Mouse (Mus musculus): ENCODE measurements around the gene Olfr178. TPM values are rescaled to one million over a fixed set of nuclear protein-coding genes. Genes with fewer than 3 reads are reported as not detected.

The Olfr178 gene
- polyA plus RNA-seq (2014; fragmentation: Illumina TruSeq; extraction: RNeasy Lipid Tissue Mini Kit (QIAGEN cat#74804); ENCODE audit: low read depth, low replicate concordance): not detected

GRCm38 (mm10) chr16:58891963-58892362 lies at the start of gene Olfr178:
Gene Olfr178, minus strand, starts transcription at chr16:58892063.

GRCm38 (mm10) chr16:58929292-58929691 lies 37.4 kb upstream of the Olfr178 start, which contains the start of gene Olfr180:
Gene Olfr180, minus strand, starts transcription at chr16:58929392.

DNA sequence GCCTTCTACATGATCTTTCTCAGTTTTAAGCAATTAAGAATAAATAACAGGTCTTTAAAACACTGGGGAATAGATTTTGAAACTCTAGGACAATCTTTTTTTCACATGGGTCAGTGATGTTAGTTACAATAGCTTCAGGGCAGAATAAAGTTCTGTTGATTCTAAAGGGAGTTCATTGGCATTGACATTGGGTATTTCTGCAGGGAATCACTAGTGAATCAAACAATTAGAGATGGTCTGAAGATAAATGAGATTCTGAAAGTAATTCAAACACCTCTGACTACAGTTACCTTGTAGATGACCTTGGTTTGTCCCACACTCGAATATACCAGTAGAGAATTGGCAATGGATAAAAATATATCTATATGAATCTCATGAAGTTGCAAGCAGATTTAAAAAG lies 36.8 kb upstream of the Olfr178 start, which contains the start of gene Olfr181:
Gene Olfr181 (minus strand): TSS at position 101 of the 400 bp plus-strand sequence.

DNA sequence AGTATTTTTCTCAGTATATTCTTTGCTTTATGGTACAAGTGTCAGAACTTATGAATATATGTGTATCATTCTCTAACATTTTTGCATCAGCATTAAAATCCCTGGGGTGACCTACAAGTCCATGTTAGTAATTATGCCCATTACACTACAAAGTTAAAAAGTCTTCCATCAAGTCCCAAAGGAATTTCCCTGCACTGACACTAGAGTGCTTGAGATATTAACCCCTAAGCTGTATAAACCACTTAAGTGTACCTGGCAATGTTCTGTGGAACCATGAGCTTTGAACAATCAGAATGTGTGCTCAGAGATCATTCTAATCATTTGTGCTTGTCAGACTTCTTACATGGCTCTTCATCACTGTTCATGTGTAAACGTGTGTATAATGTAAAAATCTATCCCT lies 17.2 kb downstream of the Olfr178 start, which contains the start of gene Olfr177:
Gene Olfr177 (minus strand): TSS at position 101 of the 400 bp plus-strand sequence.

Other genes with a start within 250 kb of the Olfr178 start
- gene Cpox, start 221.8 kb downstream of the Olfr178 start, polyA plus RNA-seq (2014; fragmentation: Illumina TruSeq; extraction: RNeasy Lipid Tissue Mini Kit (QIAGEN cat#74804); ENCODE audit: low read depth, low replicate concordance): 32.9 TPM
- not detected for gene Gpr15, start 173.0 kb downstream of the Olfr178 start, polyA plus RNA-seq (2014; fragmentation: Illumina TruSeq; extraction: RNeasy Lipid Tissue Mini Kit (QIAGEN cat#74804); ENCODE audit: low read depth, low replicate concordance)
- 106 TPM for gene Cldnd1, start 164.2 kb downstream of the Olfr178 start, polyA plus RNA-seq (2014; fragmentation: Illumina TruSeq; extraction: RNeasy Lipid Tissue Mini Kit (QIAGEN cat#74804); ENCODE audit: low read depth, low replicate concordance)
- not detected for gene Olfr172, start 128.9 kb downstream of the Olfr178 start, polyA plus RNA-seq (2014; fragmentation: Illumina TruSeq; extraction: RNeasy Lipid Tissue Mini Kit (QIAGEN cat#74804); ENCODE audit: low read depth, low replicate concordance)
- not detected for gene Olfr173, start 91.8 kb downstream of the Olfr178 start, polyA plus RNA-seq (2014; fragmentation: Illumina TruSeq; extraction: RNeasy Lipid Tissue Mini Kit (QIAGEN cat#74804); ENCODE audit: low read depth, low replicate concordance)
- gene Olfr175-ps1, start 65.3 kb downstream of the Olfr178 start, polyA plus RNA-seq (2014; fragmentation: Illumina TruSeq; extraction: RNeasy Lipid Tissue Mini Kit (QIAGEN cat#74804); ENCODE audit: low read depth, low replicate concordance): not detected
- gene Olfr177, start 17.3 kb downstream of the Olfr178 start, polyA plus RNA-seq (2014; fragmentation: Illumina TruSeq; extraction: RNeasy Lipid Tissue Mini Kit (QIAGEN cat#74804); ENCODE audit: low read depth, low replicate concordance): not detected
- not detected for gene Olfr181, start 36.7 kb upstream of the Olfr178 start, polyA plus RNA-seq (2014; fragmentation: Illumina TruSeq; extraction: RNeasy Lipid Tissue Mini Kit (QIAGEN cat#74804); ENCODE audit: low read depth, low replicate concordance)
- not detected for gene Olfr180, start 37.3 kb upstream of the Olfr178 start, polyA plus RNA-seq (2014; fragmentation: Illumina TruSeq; extraction: RNeasy Lipid Tissue Mini Kit (QIAGEN cat#74804); ENCODE audit: low read depth, low replicate concordance)
- gene Olfr183, start 103.3 kb upstream of the Olfr178 start, polyA plus RNA-seq (2014; fragmentation: Illumina TruSeq; extraction: RNeasy Lipid Tissue Mini Kit (QIAGEN cat#74804); ENCODE audit: low read depth, low replicate concordance): not detected
- gene Olfr186, start 138.2 kb upstream of the Olfr178 start, polyA plus RNA-seq (2014; fragmentation: Illumina TruSeq; extraction: RNeasy Lipid Tissue Mini Kit (QIAGEN cat#74804); ENCODE audit: low read depth, low replicate concordance): not detected
- not detected for gene Olfr187, start 147.7 kb upstream of the Olfr178 start, polyA plus RNA-seq (2014; fragmentation: Illumina TruSeq; extraction: RNeasy Lipid Tissue Mini Kit (QIAGEN cat#74804); ENCODE audit: low read depth, low replicate concordance)
- not detected for gene Olfr190, start 185.9 kb upstream of the Olfr178 start, polyA plus RNA-seq (2014; fragmentation: Illumina TruSeq; extraction: RNeasy Lipid Tissue Mini Kit (QIAGEN cat#74804); ENCODE audit: low read depth, low replicate concordance)
- not detected for gene Olfr191, start 197.8 kb upstream of the Olfr178 start, polyA plus RNA-seq (2014; fragmentation: Illumina TruSeq; extraction: RNeasy Lipid Tissue Mini Kit (QIAGEN cat#74804); ENCODE audit: low read depth, low replicate concordance)
- not detected for gene Olfr193, start 219.8 kb upstream of the Olfr178 start, polyA plus RNA-seq (2014; fragmentation: Illumina TruSeq; extraction: RNeasy Lipid Tissue Mini Kit (QIAGEN cat#74804); ENCODE audit: low read depth, low replicate concordance)
- gene Olfr194, start 229.0 kb upstream of the Olfr178 start, polyA plus RNA-seq (2014; fragmentation: Illumina TruSeq; extraction: RNeasy Lipid Tissue Mini Kit (QIAGEN cat#74804); ENCODE audit: low read depth, low replicate concordance): not detected